Mouse (Mus musculus) forebrain, embryonic 11.5 days (tissue): Measurements from ENCODE around the gene Gtdc1. TPM values are rescaled to one million over a fixed set of nuclear protein-coding genes. Genes with fewer than 3 reads are reported as not detected.

Experiments used
- ATAC-seq: fragments of 200-750 bp; cut with Nextera tagmentation; replicated peaks from 2 replicates; pipeline ENCODE4 v1.8.0; 2017; ENCODE audit warnings: moderate TSS enrichment; ENCODE audit not compliant: low FRiP score
- DNase-seq: peaks from one replicate; pipeline ENCODE4 v3.0.0-alpha.2; 2017; ENCODE audit warnings: low spot score
- H3K27ac ChIP-seq: fragments of 300-500 bp; sonication (generic); 2 replicates; pipeline ENCODE4 v1.5.1; 2014; ENCODE audit warnings: low read depth, low read length
- H3K27me3 ChIP-seq: fragments of 300-500 bp; sonication (generic); 2 replicates; pipeline ENCODE4 v1.6.1; 2014; ENCODE audit warnings: mild to moderate bottlenecking, low read length, mixed read lengths; ENCODE audit not compliant: control insufficient read depth, insufficient read depth
- H3K36me3 ChIP-seq: fragments of 300-500 bp; sonication (generic); 2 replicates; pipeline ENCODE4 v1.6.1; 2014; ENCODE audit warnings: mild to moderate bottlenecking, low read length, moderate library complexity, mixed read lengths; ENCODE audit not compliant: control insufficient read depth, insufficient read depth
- H3K4me1 ChIP-seq: fragments of 300-500 bp; sonication (generic); replicated peaks from 2 replicates; pipeline ENCODE4 v1.6.1; 2014; ENCODE audit warnings: low read length, mixed read lengths; ENCODE audit not compliant: control insufficient read depth, insufficient read depth
- H3K4me2 ChIP-seq: fragments of 300-500 bp; sonication (generic); 2 replicates; pipeline ENCODE4 v1.6.1; 2014; ENCODE audit warnings: low read depth, mild to moderate bottlenecking, low read length, moderate library complexity, mixed read lengths; ENCODE audit not compliant: severe bottlenecking
- H3K4me3 ChIP-seq: fragments of 300-500 bp; sonication (generic); 2 replicates; pipeline ENCODE4 v1.5.1; 2014; ENCODE audit warnings: low read depth, low read length
- H3K9ac ChIP-seq: fragments of 300-500 bp; sonication (generic); 2 replicates; pipeline ENCODE4 v1.6.1; 2014; ENCODE audit warnings: low read length
- H3K9me3 ChIP-seq: fragments of 300-500 bp; sonication (generic); 2 replicates; pipeline ENCODE4 v1.6.1; 2016; ENCODE audit warnings: low read length, mixed read lengths; ENCODE audit not compliant: control insufficient read depth
- WGBS: fragments of 180-500 bp; shearing (Covaris S2); extraction: QIAGEN DNeasy Blood & Tissue Kit; methylation state at CpG from one replicate; pipeline ENCODE4 v1.1.7; 2014; 5-methylcytosine and 5-hydroxymethylcytosine counted together
- polyA plus RNA-seq: library from polyadenylated mRNA; unstranded; fragments of >200 nt; fragmentation: Nextera tagmentation; extraction: Ambion mirVana; gene quantifications from 2 replicates; pipeline ENCODE4 v1.2.1, GENCODE M21; 2014

The Gtdc1 gene
- polyA plus RNA-seq, 1 experiment from 2014 or later = 15.9 TPM

DNA sequence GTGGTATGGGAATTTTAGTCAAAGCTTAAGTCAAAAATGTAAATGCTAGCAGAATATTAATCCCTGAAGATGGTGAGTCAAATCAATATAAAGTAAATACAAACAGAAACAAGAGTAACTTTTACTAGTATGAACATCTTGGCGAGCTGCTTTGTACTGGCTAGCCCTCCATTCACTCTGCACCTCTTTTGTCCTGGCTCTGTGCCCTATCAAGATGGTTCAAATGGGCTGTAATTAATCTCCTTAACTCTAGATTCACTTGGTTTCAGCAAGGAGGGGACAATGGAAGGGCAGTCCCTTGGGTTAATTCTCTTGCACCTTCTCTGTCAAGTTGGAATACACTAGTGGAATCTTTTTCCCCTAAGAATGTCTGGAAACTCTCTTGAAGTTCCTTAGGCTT is 233.6 kb downstream of the Gtdc1 start:
- Histone ChIP-seq H3K27ac (no peak overlapping the region), H3K36me3 (no peaks in the 10 kb centered on the region), H3K9me3 (no peaks in the 10 kb centered on the region), H3K4me1 (0 out of 2 replicates have a peak, but pooled peaks cover 2% of the 10 kb centered on the region), H3K4me2 (no peak overlapping the region), H3K27me3 (no peaks in the 10 kb centered on the region), H3K9ac (no peak overlapping the region), H3K4me3 (no peak overlapping the region)
- ATAC-seq (no peak), DNase-seq (no peak)
- 22% methylated on average over 1 of the region's 1 CpGs for WGBS

DNA sequence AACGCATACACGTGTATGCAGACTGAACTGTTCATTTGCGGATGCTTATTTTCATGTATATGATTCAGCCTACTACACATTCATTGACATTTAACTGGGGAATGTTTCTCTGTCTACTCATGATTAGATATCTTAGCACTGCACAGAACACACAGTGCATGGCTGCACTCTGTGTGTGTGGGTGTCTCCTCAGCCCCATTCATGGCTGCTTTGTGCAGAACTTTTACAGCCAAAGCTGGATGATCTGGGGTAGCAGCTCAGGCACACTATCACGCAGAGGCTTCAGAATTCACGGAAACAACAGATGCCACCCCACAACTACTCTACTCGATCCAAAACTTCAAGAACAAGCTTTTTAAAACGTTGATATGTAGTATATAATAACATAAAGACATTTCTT is 263.4 kb downstream of the Gtdc1 start:
- Histone ChIP-seq H3K27ac (no peak overlapping the region), H3K36me3 (no peaks in the 10 kb centered on the region), H3K4me1 (no peaks in the 10 kb centered on the region), H3K27me3 (no peaks in the 10 kb centered on the region), H3K4me2 (no peak overlapping the region), H3K4me3 (no peak overlapping the region), H3K9me3 (no peaks in the 10 kb centered on the region), H3K9ac (no peak overlapping the region)
- ATAC-seq (no peak), DNase-seq (no peak)
- WGBS = 91% methylated on average over 7 of the region's 7 CpGs

DNA sequence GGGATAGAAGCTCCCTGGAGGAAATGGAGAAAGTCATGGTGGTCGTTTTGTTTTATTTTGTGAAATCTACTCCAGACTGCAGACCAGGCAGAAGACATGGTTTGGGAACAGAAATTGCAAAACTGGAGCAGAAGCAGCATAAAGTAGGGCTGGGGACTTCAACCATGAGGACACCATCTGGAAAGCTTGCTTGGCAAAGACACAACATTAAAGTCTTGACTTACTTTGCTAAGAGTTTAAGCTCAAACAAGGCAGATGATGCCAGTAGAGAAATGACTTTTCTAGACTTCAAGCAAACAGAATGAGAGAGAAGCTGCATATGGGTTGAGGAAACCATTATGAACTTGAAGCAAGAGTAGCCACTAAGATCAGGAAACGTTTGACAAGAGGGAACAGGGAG is 267.6 kb downstream of the Gtdc1 start:
- H3K9ac ChIP-seq = no peak overlapping the region
- no peaks in the 10 kb centered on the region for H3K4me1 ChIP-seq
- H3K27me3 ChIP-seq = no peaks in the 10 kb centered on the region
- H3K4me3 ChIP-seq = no peak overlapping the region
- 75% methylated on average over 2 of the region's 2 CpGs for WGBS
- no peaks in the 10 kb centered on the region for H3K9me3 ChIP-seq
- DNase-seq (no peak), ATAC-seq (no peak)
- no peaks in the 10 kb centered on the region for H3K36me3 ChIP-seq
- no peak overlapping the region for H3K4me2 ChIP-seq
- H3K27ac ChIP-seq = no peak overlapping the region

DNA sequence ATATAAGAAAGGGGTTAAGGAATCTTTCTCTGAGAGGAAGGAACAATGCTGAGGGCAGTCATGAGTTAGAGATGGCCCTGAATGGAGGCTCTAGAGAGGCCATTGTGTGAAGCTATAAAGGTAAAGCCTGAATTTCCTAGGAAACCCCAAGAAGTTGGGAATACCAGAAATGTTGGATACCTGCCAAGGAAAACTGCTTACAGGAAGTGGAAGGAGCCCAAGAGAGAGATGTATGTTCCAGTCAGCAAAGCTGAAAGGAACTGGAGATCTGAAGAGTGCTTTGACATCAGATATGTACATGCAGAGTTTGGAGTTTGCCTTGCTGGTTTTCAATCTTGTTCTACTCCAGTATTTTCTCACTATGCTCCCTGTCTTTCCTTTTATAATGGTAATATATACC is 268.4 kb downstream of the Gtdc1 start:
- H3K27ac ChIP-seq = no peak overlapping the region
- no peak for ATAC-seq
- DNase-seq = no peak
- no peaks in the 10 kb centered on the region for H3K27me3 ChIP-seq
- no peak overlapping the region for H3K4me3 ChIP-seq
- H3K36me3 ChIP-seq = no peaks in the 10 kb centered on the region
- H3K9me3 ChIP-seq = no peaks in the 10 kb centered on the region
- H3K9ac ChIP-seq = no peak overlapping the region
- no peak overlapping the region for H3K4me2 ChIP-seq
- no peaks in the 10 kb centered on the region for H3K4me1 ChIP-seq

DNA sequence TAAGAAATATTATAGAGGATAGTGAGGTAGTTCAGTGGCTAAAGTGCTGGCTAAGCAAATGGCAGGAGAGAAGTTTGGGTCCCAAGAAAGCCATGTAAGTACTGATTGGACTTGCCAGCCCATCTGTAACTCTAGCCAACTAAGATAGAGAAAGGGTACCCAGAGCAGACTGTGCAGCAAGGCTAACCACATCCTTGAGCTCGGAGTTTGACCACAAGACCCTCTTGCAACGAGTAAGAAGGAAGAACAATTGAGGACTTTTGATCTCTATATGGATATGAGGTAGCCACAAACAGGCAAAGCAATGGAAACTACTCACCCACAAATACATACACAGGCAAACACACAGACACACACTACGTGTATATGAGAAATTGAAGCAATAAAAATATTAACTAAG is 278.9 kb downstream of the Gtdc1 start:
- H3K4me3 ChIP-seq = no peak overlapping the region
- no peak overlapping the region for H3K27ac ChIP-seq
- no peak for DNase-seq
- no peaks in the 10 kb centered on the region for H3K4me1 ChIP-seq
- no peak overlapping the region for H3K9ac ChIP-seq
- no peak for ATAC-seq
- no peaks in the 10 kb centered on the region for H3K27me3 ChIP-seq
- no peak overlapping the region for H3K4me2 ChIP-seq
- H3K36me3 ChIP-seq = no peaks in the 10 kb centered on the region
- 90% methylated on average over 3 of the region's 3 CpGs for WGBS
- H3K9me3 ChIP-seq = no peaks in the 10 kb centered on the region

DNA sequence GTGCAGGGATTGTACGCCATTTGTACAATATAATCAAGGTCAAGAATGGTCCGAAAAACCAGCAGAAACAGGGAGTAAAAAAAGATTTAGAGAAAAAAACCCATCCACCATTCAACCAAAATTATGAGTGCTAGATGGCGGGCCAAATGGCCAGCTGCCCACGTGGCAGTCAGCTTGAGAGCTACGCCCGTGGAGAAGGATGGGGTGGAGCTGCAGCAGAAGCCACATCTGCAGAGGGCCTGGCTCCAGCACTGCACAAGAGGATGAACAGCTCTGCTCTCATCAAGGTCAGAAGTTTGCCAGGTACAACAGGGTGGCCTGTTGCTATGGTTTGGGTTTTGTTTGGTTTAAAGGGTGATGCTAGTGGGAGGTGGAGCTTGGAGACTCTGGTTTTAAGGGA is 281.1 kb downstream of the Gtdc1 start:
- DNase-seq (no peak), ATAC-seq (no peak)
- H3K9ac ChIP-seq = no peak overlapping the region
- H3K4me2 ChIP-seq = no peak overlapping the region
- WGBS = 94% methylated on average over 6 of the region's 6 CpGs
- H3K27ac ChIP-seq = no peak overlapping the region
- H3K36me3 ChIP-seq = no peaks in the 10 kb centered on the region
- no peaks in the 10 kb centered on the region for H3K27me3 ChIP-seq
- H3K4me1 ChIP-seq = no peaks in the 10 kb centered on the region
- no peaks in the 10 kb centered on the region for H3K9me3 ChIP-seq
- H3K4me3 ChIP-seq = no peak overlapping the region

DNA sequence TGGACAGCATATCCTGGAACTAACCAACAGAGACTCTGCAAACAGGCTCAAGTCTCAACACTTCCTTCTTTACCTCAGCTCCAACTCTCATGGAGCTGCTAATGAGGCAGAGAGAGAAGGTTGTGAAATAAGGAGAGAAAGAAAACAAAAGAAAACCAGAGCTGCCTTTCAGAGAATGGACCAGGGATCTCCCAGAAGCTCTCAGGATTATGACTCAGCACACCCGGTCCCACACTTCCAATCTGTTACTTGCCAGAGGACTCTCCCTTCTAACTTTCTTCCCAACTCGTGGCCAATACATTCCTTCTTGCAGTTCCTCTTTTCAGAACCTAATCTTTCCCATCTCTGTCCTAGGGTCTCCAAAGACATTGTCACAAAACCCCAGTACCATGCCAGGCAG is 288.1 kb downstream of the Gtdc1 start:
- Histone ChIP-seq H3K27me3 (no peaks in the 10 kb centered on the region), H3K4me1 (no peaks in the 10 kb centered on the region), H3K36me3 (no peaks in the 10 kb centered on the region), H3K9me3 (no peaks in the 10 kb centered on the region), H3K9ac (no peak overlapping the region), H3K27ac (no peak overlapping the region), H3K4me3 (no peak overlapping the region), H3K4me2 (no peak overlapping the region)
- ATAC-seq (no peak), DNase-seq (no peak)
- WGBS = 27% methylated on average over 2 of the region's 2 CpGs

DNA sequence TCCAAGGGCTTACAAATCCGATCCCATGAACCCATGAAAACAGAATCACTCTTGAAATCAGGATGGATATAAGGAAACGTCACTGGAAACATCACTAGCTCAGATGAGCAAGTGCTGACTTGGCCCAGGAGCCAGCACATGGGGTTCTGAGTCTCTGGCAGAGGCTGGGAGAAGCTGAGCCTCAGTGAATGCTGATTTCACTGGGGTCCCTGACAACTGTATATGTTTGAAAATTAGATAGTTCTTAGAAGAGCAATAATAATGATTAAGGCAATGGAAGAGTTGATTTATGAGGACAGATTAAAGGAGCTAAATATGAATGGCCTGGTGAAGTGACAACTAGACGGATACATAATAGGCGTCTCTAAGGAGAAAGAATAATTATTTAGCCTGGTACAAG is 289.3 kb downstream of the Gtdc1 start:
- Histone ChIP-seq H3K27me3 (no peaks in the 10 kb centered on the region), H3K9ac (no peak overlapping the region), H3K4me3 (no peak overlapping the region), H3K27ac (no peak overlapping the region), H3K9me3 (no peaks in the 10 kb centered on the region), H3K4me2 (no peak overlapping the region), H3K4me1 (no peaks in the 10 kb centered on the region), H3K36me3 (no peaks in the 10 kb centered on the region)
- ATAC-seq (no peak), DNase-seq (no peak)
- whole genome bisulfite sequencing = 77% methylated on average over 4 of the region's 4 CpGs

DNA sequence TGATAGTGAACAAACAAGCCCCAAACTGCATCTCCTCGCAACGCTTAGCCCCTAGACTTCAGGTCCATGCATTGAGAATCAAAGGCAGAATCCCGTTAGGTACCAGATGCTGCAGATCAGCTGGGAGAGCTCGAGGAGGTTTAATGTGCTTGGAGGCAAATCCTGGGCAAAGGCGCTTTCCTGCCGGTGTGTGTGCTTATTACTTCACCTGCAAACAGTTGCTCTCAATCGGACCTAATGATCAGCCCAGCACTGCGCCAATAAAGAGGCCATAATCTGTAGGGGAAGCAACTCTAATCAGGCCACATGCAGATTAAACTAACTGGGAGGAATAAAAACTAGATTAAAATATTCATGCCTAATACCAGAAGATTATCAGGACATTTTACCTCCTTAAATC is 293.5 kb downstream of the Gtdc1 start:
- no peak for ATAC-seq
- Histone ChIP-seq H3K4me1 (no peaks in the 10 kb centered on the region), H3K4me3 (no peak overlapping the region), H3K27ac (no peak overlapping the region), H3K9ac (no peak overlapping the region), H3K4me2 (no peak overlapping the region), H3K9me3 (no peaks in the 10 kb centered on the region), H3K27me3 (no peaks in the 10 kb centered on the region), H3K36me3 (no peaks in the 10 kb centered on the region)
- no peak for DNase-seq
- WGBS = 74% methylated on average over 8 of the region's 8 CpGs
